Mouse (Mus musculus) hematopoietic stem cell, adult 5-6 weeks (primary cell): Measurements from ENCODE around the gene Adgrl2. TPM values are rescaled to one million over a fixed set of nuclear protein-coding genes. Genes with fewer than 3 reads are reported as not detected.

ENCODE experiments used
- ATAC-seq, 2 experiments: fragments of 125-278 bp in 1 of 2; replicated peaks in 1 of 2; 2 replicates each; pipeline ENCODE4 v1.8.0; 2016 to 2017; ENCODE audit warnings: inconsistent platforms in 2 of 2, mild to moderate bottlenecking in 2 of 2, moderate number of reproducible peaks in 2 of 2, low read depth in 1 of 2, moderate TSS enrichment in 1 of 2; ENCODE audit not compliant: low FRiP score in 2 of 2, poor library complexity in 2 of 2, severe bottlenecking in 2 of 2, insufficient read depth in 1 of 2, low TSS enrichment in 1 of 2
- total RNA-seq: library from RNA; stranded (forward); fragments of 172-1452, 232-1000 nt; gene quantifications from 2 replicates; pipeline ENCODE4 v1.2.3, GENCODE M21; 2017

Adgrl2 gene
- total RNA-seq, result 17.0 and 19.8 TPM in 2 replicates

GRCm38 (mm10) chr3:148990531-148991003 lies at the start of gene Adgrl2:
TSS of gene Adgrl2 (minus strand) at chr3:148990555.
- no peak for ATAC-seq

- ATAC-seq, result no peak
Observed at GRCm38 (mm10) chr3:149038771-149039170, 48.4 kb upstream of the Adgrl2 start.

- ATAC-seq, result no peak
Observed at GRCm38 (mm10) chr3:149019925-149020324, 29.6 kb upstream of the Adgrl2 start.

- ATAC-seq, result no peak
Observed at GRCm38 (mm10) chr3:149009311-149009710, 19.0 kb upstream of the Adgrl2 start.

GRCm38 (mm10) chr3:149008634-149009023 lies 18.3 kb upstream of the Adgrl2 start:
- ATAC-seq, result no peak

GRCm38 (mm10) chr3:149007860-149008633 lies 17.7 kb upstream of the Adgrl2 start:
- no peak for ATAC-seq

- ATAC-seq, result no peak
Observed at GRCm38 (mm10) chr3:149001364-149001763, 11.0 kb upstream of the Adgrl2 start.

GRCm38 (mm10) chr3:148998661-148999060 lies 8.3 kb upstream of the Adgrl2 start:
- ATAC-seq, result no peak

- ATAC-seq, result no peak
Observed at GRCm38 (mm10) chr3:148991056-148991455, 701 bp upstream of the Adgrl2 start.

- peak; percentile 25 to 40; a peak in 2 of 4 replicates for ATAC-seq
Observed at GRCm38 (mm10) chr3:148989818-148990530, 381 bp downstream of the Adgrl2 start.

GRCm38 (mm10) chr3:148988996-148989817 lies 1.1 kb downstream of the Adgrl2 start:
- ATAC-seq, result peak; percentile 74 to 77

- ATAC-seq, result no peak
Observed at GRCm38 (mm10) chr3:148988293-148988995, 1.9 kb downstream of the Adgrl2 start.

GRCm38 (mm10) chr3:148987591-148988292 lies 2.6 kb downstream of the Adgrl2 start:
- peak; percentile 61 to 69 for ATAC-seq

GRCm38 (mm10) chr3:148986894-148987590 lies 3.3 kb downstream of the Adgrl2 start:
- no peak for ATAC-seq

GRCm38 (mm10) chr3:148986296-148986893 lies 4.0 kb downstream of the Adgrl2 start:
- no peak for ATAC-seq

- ATAC-seq, result no peak
Observed at GRCm38 (mm10) chr3:148984326-148984725, 6.0 kb downstream of the Adgrl2 start.
